Mouse (Mus musculus) E14TG2a.4 (cell line): ENCODE results near the gene Arl2bp.

Experiments used
- CTCF ChIP-seq: conservative IDR thresholded peaks from 2 replicates; pipeline ENCODE4 v1.5.1; 2014; ENCODE audit warnings: low read length
- NANOG ChIP-seq: IDR thresholded peaks from 2 replicates; pipeline ENCODE4 v1.6.1; 2014; ENCODE audit warnings: borderline replicate concordance, low read length, mixed read lengths
- POU5F1 ChIP-seq: IDR thresholded peaks from 2 replicates; pipeline ENCODE4 v1.6.1; 2014; ENCODE audit warnings: low read length, borderline replicate concordance

- no peak for TF ChIP-seq POU5F1
- no peak for TF ChIP-seq CTCF
- TF ChIP-seq NANOG = no peak
Observed at GRCm38 (mm10) chr8:94654994-94655393, 11.4 kb upstream of the Arl2bp start.
